Mouse (Mus musculus) MEL (cell line): Measurements from ENCODE around the gene Prkag2. TPM values are rescaled to one million over a fixed set of nuclear protein-coding genes. Genes with fewer than 3 reads are reported as not detected.

Source experiments
- DNase-seq: peaks from one replicate; pipeline ENCODE4 v3.0.0; 2011; ENCODE audit warnings: low read depth, low spot score
- H3K27ac ChIP-seq: 2 replicates; pipeline ENCODE4 v1.5.1; 2012; ENCODE audit warnings: low read depth, mild to moderate bottlenecking, control low read depth, low read length, moderate library complexity; ENCODE audit not compliant: control insufficient read depth
- H3K27me3 ChIP-seq, 2 experiments: fragments of 150-350 bp in 1 of 2; sonication (generic) in 1 of 2; 2 replicates each; pipeline ENCODE4 v1.6.1; 2012; ENCODE audit warnings: low read length in 2 of 2, mild to moderate bottlenecking in 2 of 2, improper control_type of control experiment in 1 of 2, moderate library complexity in 1 of 2; ENCODE audit not compliant: insufficient read depth in 2 of 2, control insufficient read depth in 1 of 2
- H3K36me3 ChIP-seq, 2 experiments: 2 replicates each; pipeline ENCODE4 v1.6.1; 2012 to 2014; ENCODE audit warnings: low read length in 2 of 2, improper control_type of control experiment in 1 of 2, inconsistent platforms in 1 of 2, mild to moderate bottlenecking in 1 of 2; ENCODE audit not compliant: insufficient read depth in 2 of 2, control insufficient read depth in 1 of 2
- H3K4me1 ChIP-seq, 2 experiments: fragments of 150-350 bp in 1 of 2; sonication (generic) in 1 of 2; 2 replicates each; pipeline ENCODE4 v1.6.1; 2012; ENCODE audit warnings: low read length in 2 of 2, improper control_type of control experiment in 1 of 2, mild to moderate bottlenecking in 1 of 2; ENCODE audit not compliant: insufficient read depth in 2 of 2, control insufficient read depth in 1 of 2
- H3K4me3 ChIP-seq, 2 experiments: fragments of 150-350 bp in 1 of 2; sonication (generic) in 1 of 2; 2 replicates each; pipeline ENCODE4 v1.5.1; 2012; ENCODE audit warnings: low read depth in 2 of 2, low read length in 2 of 2, mild to moderate bottlenecking in 2 of 2, moderate library complexity in 2 of 2, control low read depth in 1 of 2, improper control_type of control experiment in 1 of 2; ENCODE audit not compliant: control insufficient read depth in 1 of 2, insufficient read depth in 1 of 2
- H3K79me2 ChIP-seq: 2 replicates; pipeline ENCODE4 v1.6.1; 2012; ENCODE audit warnings: mild to moderate bottlenecking, low read length, moderate library complexity; ENCODE audit not compliant: control insufficient read depth, poor library complexity, insufficient read depth
- H3K9ac ChIP-seq: 2 replicates; pipeline ENCODE4 v1.6.1; 2012; ENCODE audit warnings: low read depth, mild to moderate bottlenecking, control low read depth, low read length, moderate library complexity; ENCODE audit not compliant: control insufficient read depth, poor library complexity, severe bottlenecking
- H3K9me3 ChIP-seq: fragments of 150-350 bp; sonication (generic); replicated peaks from 2 replicates; pipeline ENCODE4 v1.6.1; 2012; ENCODE audit warnings: mild to moderate bottlenecking, low read length, improper control_type of control experiment, moderate library complexity; ENCODE audit not compliant: insufficient read depth
- CHD1 ChIP-seq: IDR thresholded peaks from 2 replicates; pipeline ENCODE4 v1.6.1; 2012; ENCODE audit warnings: low read depth, mild to moderate bottlenecking, inconsistent platforms, low read length, improper control_type of control experiment
- ELF1 ChIP-seq: IDR thresholded peaks from 2 replicates; pipeline ENCODE4 v1.6.1; 2014; ENCODE audit warnings: low read depth, mild to moderate bottlenecking, inconsistent platforms, low read length, improper control_type of control experiment, moderate library complexity
- EP300 ChIP-seq, 2 experiments: IDR thresholded peaks; 2 replicates each; pipeline ENCODE4 v1.6.1; 2011; ENCODE audit warnings: improper control_type of control experiment in 2 of 2, low read length in 2 of 2, low read depth in 1 of 2, mild to moderate bottlenecking in 1 of 2
- ETS1 ChIP-seq: IDR thresholded peaks from 2 replicates; pipeline ENCODE4 v1.6.1; 2012; ENCODE audit warnings: low read depth, mild to moderate bottlenecking, inconsistent platforms, low read length, improper control_type of control experiment, moderate library complexity
- JUND ChIP-seq: IDR thresholded peaks from 2 replicates; pipeline ENCODE4 v1.6.1; 2011; ENCODE audit warnings: low read depth, mild to moderate bottlenecking, improper control_type of control experiment, low read length
- KAT2A ChIP-seq: conservative IDR thresholded peaks from 2 replicates; pipeline ENCODE4 v1.6.1; 2012; ENCODE audit warnings: low read depth, low read length, improper control_type of control experiment, inconsistent platforms
- MAFK ChIP-seq: IDR thresholded peaks from 2 replicates; pipeline ENCODE4 v1.6.1; 2011; ENCODE audit warnings: low read depth, mild to moderate bottlenecking, low read length, improper control_type of control experiment, borderline replicate concordance
- MEF2A ChIP-seq: IDR thresholded peaks from 2 replicates; pipeline ENCODE4 v1.6.1; 2014; ENCODE audit warnings: low read depth, mild to moderate bottlenecking, inconsistent platforms, low read length, improper control_type of control experiment; ENCODE audit not compliant: poor library complexity, insufficient replicate concordance, severe bottlenecking; ENCODE audit errors: extremely low read depth
- MXI1 ChIP-seq: IDR thresholded peaks from 2 replicates; pipeline ENCODE4 v1.6.1; 2011; ENCODE audit warnings: mild to moderate bottlenecking, low read depth, low read length, improper control_type of control experiment
- RCOR1 ChIP-seq: IDR thresholded peaks from 2 replicates; pipeline ENCODE4 v1.6.1; 2012; ENCODE audit warnings: low read depth, mild to moderate bottlenecking, inconsistent platforms, low read length, improper control_type of control experiment
- TBP ChIP-seq: IDR thresholded peaks from 2 replicates; pipeline ENCODE4 v1.8.0; 2011; ENCODE audit warnings: low read depth, low read length, improper control_type of control experiment
- USF2 ChIP-seq, 2 experiments: IDR thresholded peaks; 2 replicates each; pipeline ENCODE4 v1.6.1; 2011 to 2012; ENCODE audit warnings: improper control_type of control experiment in 2 of 2, low read length in 2 of 2, borderline replicate concordance in 1 of 2, inconsistent platforms in 1 of 2, low read depth in 1 of 2, mild to moderate bottlenecking in 1 of 2; ENCODE audit not compliant: insufficient read depth in 1 of 2
- ZC3H11A ChIP-seq: IDR thresholded peaks from 2 replicates; pipeline ENCODE4 v1.6.1; 2012; ENCODE audit warnings: low read depth, mild to moderate bottlenecking, inconsistent platforms, low read length, improper control_type of control experiment
- polyA plus RNA-seq, 2 experiments: library from polyadenylated mRNA; stranded (reverse) in 1 of 2; unstranded in 1 of 2; fragments of >175 nt in 1 of 2; fragments of >200 nt in 1 of 2; gene quantifications; 2 replicates each; pipeline versions ENCODE4 v1.2.1 to v1.2.4; 2012; ENCODE audit warnings: low replicate concordance in 2 of 2, low read depth in 1 of 2; ENCODE audit not compliant: insufficient read length in 2 of 2, insufficient read depth in 1 of 2, missing spikeins in 1 of 2
- total RNA-seq: library from RNA; depleted of rRNA; stranded (reverse); fragments of 300-350 nt; gene quantifications from 2 replicates; pipeline ENCODE4 v1.2.3, GENCODE M21; 2012; rRNA removed

Prkag2 gene
- total and polyA plus RNA-seq, 3 experiments = 8.0 to 27.9 TPM; not detected in 1

DNA sequence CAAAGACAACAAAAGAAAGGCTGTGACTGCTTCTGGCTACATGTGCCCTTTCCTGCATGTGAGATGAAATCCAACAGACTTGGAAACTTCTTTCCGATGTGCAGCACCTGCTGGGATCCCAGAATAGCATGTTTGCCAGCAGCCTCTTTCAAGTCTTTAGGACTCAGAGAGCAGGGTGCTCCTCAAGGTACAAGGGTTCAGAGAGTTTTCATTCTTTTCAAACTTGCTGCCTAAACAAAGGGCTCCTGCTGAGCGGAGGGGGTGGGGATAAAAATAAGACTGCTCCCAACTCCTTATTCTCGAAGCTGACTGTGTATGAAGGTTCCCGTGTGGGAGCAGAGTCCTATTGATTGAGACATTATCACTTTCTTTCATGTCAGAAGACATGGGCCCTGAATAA, 283.3 kb downstream of the Prkag2 start:
- Histone ChIP-seq H3K79me2 (peaks cover 18% of the 10 kb centered on the region; the same call in 1 of the 2 replicates), H3K4me3 (no peak overlapping the region), H3K9me3 (no peaks in the 10 kb centered on the region), H3K4me1 (peaks cover 0 to 6% of the 10 kb centered on the region in 2 experiments; a peak in 2 of 4 replicates), H3K27me3 (no peaks in the 10 kb centered on the region), H3K36me3 (peaks cover 19 to 40% of the 10 kb centered on the region in 2 experiments), H3K9ac (no peak overlapping the region), H3K27ac (no peak overlapping the region)
- no peak for DNase-seq
- TF ChIP-seq JUND = no peak
- no peak for TF ChIP-seq USF2 (IDR thresholded peaks at IDR 0.05; ENCODE audit: borderline replicate concordance in 1 of 2, insufficient read depth in 1 of 2, low read depth in 1 of 2, low read length in 2 of 2)
- TF ChIP-seq KAT2A = no peak
- no peak for TF ChIP-seq ETS1

DNA sequence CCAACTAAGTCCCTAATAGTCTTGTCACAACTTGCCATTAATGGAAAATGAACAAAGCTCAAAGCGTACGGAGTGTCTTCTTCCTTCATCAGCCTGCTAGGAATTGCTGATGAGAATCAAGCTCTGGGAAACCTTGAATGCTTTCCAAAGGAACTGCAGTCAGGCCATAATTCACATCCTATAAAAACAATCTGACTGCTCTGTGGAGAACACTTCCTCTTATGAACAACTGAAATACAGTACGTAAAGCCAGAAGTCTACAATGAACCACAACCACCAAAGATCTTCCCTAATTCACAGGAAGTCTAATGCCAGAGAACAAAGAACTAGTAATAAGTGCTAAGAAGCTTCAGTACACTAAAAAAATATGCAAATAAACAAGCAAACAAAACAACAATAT, 286.5 kb downstream of the Prkag2 start:
- Histone ChIP-seq H3K27me3 (no peaks in the 10 kb centered on the region), H3K4me1 (peaks cover 0 to 6% of the 10 kb centered on the region in 2 experiments; a peak in 2 of 4 replicates), H3K36me3 (peaks cover 19 to 59% of the 10 kb centered on the region in 2 experiments), H3K4me3 (no peak overlapping the region), H3K9ac (no peak overlapping the region), H3K27ac (no peak overlapping the region), H3K9me3 (no peaks in the 10 kb centered on the region), H3K79me2 (no peaks in the 10 kb centered on the region; the same call in 1 of the 2 replicates)
- DNase-seq = peak; percentile 80
- TF ChIP-seq TBP (no peak), ETS1 (0 out of 2 replicates have a peak, but pooled peaks have one; percentile 9), ELF1 (no peak), CHD1 (no peak), RCOR1 (peak; percentile 73; the same call in 1 of the 2 replicates), EP300 (IDR thresholded peaks at IDR 0.05; ENCODE audit: low read depth in 1 of 2, low read length in 2 of 2) (peak; percentile 52 to 54; a peak in 3 of 4 replicates), MXI1 (no peak), ZC3H11A (no peak)

DNA sequence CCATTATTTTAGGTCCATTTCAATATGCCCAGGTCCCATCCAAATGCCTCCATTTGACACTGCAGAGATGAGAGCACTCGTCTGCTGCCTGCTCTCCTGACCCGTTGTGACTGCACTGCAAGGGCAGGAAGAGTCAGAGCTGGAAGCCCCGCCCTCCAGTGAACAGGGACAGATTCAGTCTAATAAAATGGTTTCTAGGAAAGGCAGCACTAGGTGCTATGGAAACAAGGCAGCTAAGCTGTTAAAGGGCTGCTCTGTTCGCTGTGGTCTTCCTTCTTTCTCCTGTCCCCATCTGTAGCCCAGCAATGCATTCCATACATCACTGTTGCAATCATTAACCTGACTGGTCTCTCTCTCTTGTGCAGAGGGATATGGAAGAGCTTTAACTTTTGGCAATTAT, 287.4 kb downstream of the Prkag2 start:
- Histone ChIP-seq H3K4me1 (peaks cover 0 to 6% of the 10 kb centered on the region in 2 experiments; a peak in 2 of 4 replicates), H3K4me3 (no peak overlapping the region), H3K27ac (no peak overlapping the region), H3K79me2 (no peaks in the 10 kb centered on the region), H3K36me3 (peaks cover 19 to 59% of the 10 kb centered on the region in 2 experiments), H3K9me3 (no peaks in the 10 kb centered on the region), H3K27me3 (no peaks in the 10 kb centered on the region), H3K9ac (no peak overlapping the region)
- TF ChIP-seq MAFK (no peak), MEF2A (no peak)
- no peak for DNase-seq

Other genes with a start within 250 kb of the Prkag2 start
- gene Galntl5, start 80.8 kb upstream of the Prkag2 start, total RNA-seq = not detected in 2 replicates
- not detected for gene Galntl5, start 80.8 kb upstream of the Prkag2 start, polyA plus RNA-seq
- gene Galnt11, start 121.3 kb upstream of the Prkag2 start, total RNA-seq = 8.8 and 12.6 TPM in 2 replicates
- gene Galnt11, start 121.3 kb upstream of the Prkag2 start, polyA plus RNA-seq = 10 to 100 TPM in 1 of 2 experiments, not detected in 1; 13.6 TPM
- gene E130116L18Rik, start 122.5 kb upstream of the Prkag2 start, total RNA-seq = not detected in 2 replicates
- gene E130116L18Rik, start 122.5 kb upstream of the Prkag2 start, polyA plus RNA-seq = not detected